Mouse (Mus musculus) embryonic facial prominence, embryonic 14.5 days (tissue): ENCODE measurements around the gene Ankrd2. TPM values are rescaled to one million over a fixed set of nuclear protein-coding genes. Genes with fewer than 3 reads are reported as not detected.

Source experiments
- ATAC-seq: fragments of 200-750 bp; cut with Nextera tagmentation; 2 replicates; pipeline ENCODE4 v1.8.0; 2017; ENCODE audit warnings: low read depth, moderate number of reproducible peaks, moderate TSS enrichment
- DNase-seq: peaks from one replicate; pipeline ENCODE4 v3.0.0-alpha.2; 2015; ENCODE audit warnings: low spot score
- H3K27ac ChIP-seq: fragments of 300-500 bp; sonication (generic); replicated peaks from 2 replicates; pipeline ENCODE4 v1.5.1; 2014; ENCODE audit warnings: low read depth, mild to moderate bottlenecking, low read length, moderate library complexity
- H3K27me3 ChIP-seq: fragments of 300-500 bp; sonication (generic); replicated peaks from 2 replicates; pipeline ENCODE4 v1.6.1; 2014; ENCODE audit warnings: low read length; ENCODE audit not compliant: control insufficient read depth, insufficient read depth
- H3K36me3 ChIP-seq: fragments of 300-500 bp; sonication (generic); 2 replicates; pipeline ENCODE4 v1.6.1; 2014; ENCODE audit warnings: low read length, mixed read lengths; ENCODE audit not compliant: control insufficient read depth, insufficient read depth
- H3K4me1 ChIP-seq: fragments of 300-500 bp; sonication (generic); 2 replicates; pipeline ENCODE4 v1.6.1; 2014; ENCODE audit warnings: antibody characterized with exemption, low read length; ENCODE audit not compliant: control insufficient read depth, insufficient read depth
- H3K4me2 ChIP-seq: fragments of 300-500 bp; sonication (generic); 2 replicates; pipeline ENCODE4 v1.6.1; 2014; ENCODE audit warnings: low read depth, mild to moderate bottlenecking, low read length, moderate library complexity, mixed read lengths
- H3K4me3 ChIP-seq: fragments of 300-500 bp; sonication (generic); 2 replicates; pipeline ENCODE4 v1.5.1; 2014; ENCODE audit warnings: low read depth, mild to moderate bottlenecking, low read length
- H3K9ac ChIP-seq: fragments of 300-500 bp; sonication (generic); 2 replicates; pipeline ENCODE4 v1.6.1; 2014; ENCODE audit warnings: low read depth, mild to moderate bottlenecking, low read length, moderate library complexity, mixed read lengths
- H3K9me3 ChIP-seq: fragments of 300-500 bp; sonication (generic); 2 replicates; pipeline ENCODE4 v1.6.1; 2016; ENCODE audit warnings: low read length; ENCODE audit not compliant: control insufficient read depth
- WGBS: fragments of 180-500 bp; shearing (Covaris S2); extraction: QIAGEN DNeasy Blood & Tissue Kit; methylation state at CpG from one replicate; pipeline ENCODE4 v1.1.7; 2014; 5-methylcytosine and 5-hydroxymethylcytosine counted together
- polyA plus RNA-seq: library from polyadenylated mRNA; unstranded; fragments of >200 nt; fragmentation: Nextera tagmentation; extraction: Ambion mirVana; gene quantifications from 2 replicates; pipeline ENCODE4 v1.2.1, GENCODE M21; 2014

Ankrd2 gene
- 6.6 and 7.8 TPM in 2 replicates for polyA plus RNA-seq

DNA sequence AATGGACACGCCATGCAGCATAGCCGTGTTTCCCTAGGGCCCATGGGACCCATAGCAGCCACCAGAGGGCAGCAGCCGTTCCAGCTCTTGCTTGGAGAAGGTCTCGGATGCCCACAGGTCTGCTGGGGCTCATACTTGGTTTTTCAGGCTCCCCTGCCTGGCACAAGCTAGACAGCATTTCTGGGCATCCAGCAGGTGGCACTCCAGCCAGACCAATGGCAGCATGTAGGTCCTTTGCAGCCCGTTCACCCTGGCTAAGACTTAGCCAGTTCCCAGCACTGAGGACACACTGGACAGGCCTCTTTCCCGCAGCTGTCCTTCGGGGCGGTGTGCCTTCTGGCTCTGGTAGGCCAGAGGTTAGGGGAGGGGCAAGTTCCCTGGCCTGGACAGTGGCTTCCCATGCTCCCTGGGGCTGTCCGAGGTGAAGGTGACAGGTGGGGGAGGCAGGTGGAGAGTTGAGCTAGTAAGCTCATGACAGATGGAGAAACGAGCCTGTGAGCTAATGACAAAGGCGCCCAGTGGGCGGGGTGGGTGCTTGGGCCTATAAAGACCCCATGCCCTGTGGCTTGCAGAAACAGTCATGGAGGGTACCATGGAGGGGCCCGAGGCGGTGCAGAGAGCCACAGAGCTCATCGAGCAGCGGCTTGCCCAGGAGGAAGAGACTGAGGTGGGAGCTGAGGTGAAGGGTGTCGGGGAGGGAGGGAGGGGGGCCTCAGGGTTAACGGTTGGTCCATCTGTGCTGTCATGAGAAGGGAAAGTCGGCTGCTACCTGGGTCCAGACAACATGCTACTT lies at the start of gene Ankrd2:
Gene Ankrd2 (plus strand): TSS at position 545 of the 793 bp plus-strand sequence.
- Histone ChIP-seq H3K4me1 (peaks cover 10% of the 10 kb centered on the region), H3K4me3 (no peak within 1 kb of the TSS), H3K27ac (no peak within 1 kb of the TSS; the same call in 1 of the 2 replicates), H3K9ac (no peak within 1 kb of the TSS), H3K9me3 (no peaks in the 10 kb centered on the region), H3K27me3 (0 out of 2 replicates have a peak, but pooled peaks cover 7% of the 10 kb centered on the region), H3K4me2 (no peak within 1 kb of the TSS), H3K36me3 (peaks cover 12% of the 10 kb centered on the region; the same call in 1 of the 2 replicates)
- DNase-seq (peak; percentile 88), ATAC-seq (peak; percentile 74)
- WGBS: 62% methylated on average over 19 of the region's 19 CpGs

DNA sequence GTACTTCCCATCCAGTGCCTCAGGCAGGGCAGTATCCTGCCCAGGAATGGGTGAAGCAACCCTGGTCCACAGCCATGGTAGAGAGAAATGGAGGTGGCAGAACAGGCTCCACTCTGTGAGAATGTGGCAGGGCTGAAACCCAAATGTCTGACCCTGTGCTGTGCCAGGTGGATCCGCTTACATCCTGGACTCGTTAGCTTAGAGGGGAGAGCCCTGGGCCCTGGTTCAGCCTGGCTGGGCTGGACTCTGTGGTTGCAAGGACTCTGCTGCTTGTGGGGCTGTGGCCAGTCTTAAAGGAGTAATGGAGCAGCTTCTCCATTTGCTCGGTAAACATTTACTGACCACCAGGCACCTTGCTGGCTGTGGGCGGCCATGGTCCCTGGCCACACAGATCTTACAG lies 48.6 kb upstream of the Ankrd2 start:
- Histone ChIP-seq H3K27me3 (no peaks in the 10 kb centered on the region), H3K9me3 (no peaks in the 10 kb centered on the region), H3K4me1 (no peaks in the 10 kb centered on the region; the same call in 1 of the 2 replicates), H3K4me3 (no peak overlapping the region), H3K36me3 (no peaks in the 10 kb centered on the region), H3K9ac (no peak overlapping the region), H3K27ac (no peak overlapping the region), H3K4me2 (no peak overlapping the region)
- WGBS: 82% methylated on average over 4 of the region's 4 CpGs
- ATAC-seq: no peak; the same call in 1 of the 2 replicates
- no peak for DNase-seq

DNA sequence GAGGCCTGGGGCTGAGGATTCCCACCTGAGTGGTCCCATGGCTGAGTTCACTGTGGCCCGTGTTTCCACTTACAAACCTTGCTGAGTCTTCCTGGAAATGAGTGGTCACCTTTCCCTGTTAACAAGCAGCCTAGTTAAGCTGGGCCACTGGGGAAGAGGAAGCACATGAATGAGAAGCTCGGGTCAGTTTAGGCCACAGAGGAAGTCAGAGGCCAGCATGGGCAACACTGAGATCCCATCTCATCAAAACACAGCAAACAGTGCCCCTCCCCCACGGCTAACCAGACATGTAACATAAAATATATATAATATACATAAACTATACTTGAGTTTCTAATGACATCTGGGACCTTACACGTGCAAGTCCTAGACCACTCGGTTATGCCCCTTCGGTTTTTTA lies 46.0 kb upstream of the Ankrd2 start:
- 75% methylated on average over 6 of the region's 6 CpGs for WGBS
- ATAC-seq (no peak), DNase-seq (no peak)
- no peaks in the 10 kb centered on the region for H3K36me3 ChIP-seq
- H3K9me3 ChIP-seq: no peaks in the 10 kb centered on the region
- no peak overlapping the region for H3K4me3 ChIP-seq
- H3K4me1 ChIP-seq: peaks cover 13% of the 10 kb centered on the region
- H3K27ac ChIP-seq: no peak overlapping the region
- H3K9ac ChIP-seq: no peak overlapping the region
- H3K27me3 ChIP-seq: no peaks in the 10 kb centered on the region
- H3K4me2 ChIP-seq: no peak overlapping the region

DNA sequence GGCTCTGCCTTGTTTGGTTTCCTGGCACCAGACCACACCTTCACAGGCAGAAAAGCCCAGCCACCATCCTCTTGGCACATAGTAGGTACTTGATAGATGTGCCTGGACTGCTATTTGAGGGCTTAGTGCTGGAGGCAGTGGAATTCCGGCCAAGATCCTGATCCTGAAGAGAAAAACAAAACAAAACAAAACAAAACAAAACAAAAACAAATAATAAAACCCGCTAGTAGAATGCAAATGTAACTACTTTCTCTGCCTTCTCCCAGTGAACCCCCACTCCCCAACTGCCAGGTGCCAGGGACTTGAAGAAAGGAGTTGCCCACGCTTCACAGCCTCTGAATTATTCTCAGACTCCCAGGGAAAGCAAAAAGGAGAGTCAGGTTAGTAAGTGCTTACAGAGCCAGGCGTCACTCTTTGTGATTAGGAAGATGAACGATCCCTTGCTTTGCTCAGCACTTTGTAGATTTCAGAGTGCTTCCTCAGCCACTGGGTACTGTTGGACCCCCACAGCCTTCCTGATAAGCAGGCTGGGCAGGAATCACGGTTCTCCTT lies 43.8 kb upstream of the Ankrd2 start:
- H3K27me3 ChIP-seq: no peaks in the 10 kb centered on the region
- ATAC-seq (no peak), DNase-seq (no peak)
- no peak overlapping the region for H3K27ac ChIP-seq
- H3K9me3 ChIP-seq: no peaks in the 10 kb centered on the region
- peaks cover 17% of the 10 kb centered on the region for H3K4me1 ChIP-seq
- no peak overlapping the region for H3K4me2 ChIP-seq
- WGBS: 54% methylated on average over 6 of the region's 6 CpGs
- no peaks in the 10 kb centered on the region for H3K36me3 ChIP-seq
- no peak overlapping the region for H3K4me3 ChIP-seq
- no peak overlapping the region for H3K9ac ChIP-seq

DNA sequence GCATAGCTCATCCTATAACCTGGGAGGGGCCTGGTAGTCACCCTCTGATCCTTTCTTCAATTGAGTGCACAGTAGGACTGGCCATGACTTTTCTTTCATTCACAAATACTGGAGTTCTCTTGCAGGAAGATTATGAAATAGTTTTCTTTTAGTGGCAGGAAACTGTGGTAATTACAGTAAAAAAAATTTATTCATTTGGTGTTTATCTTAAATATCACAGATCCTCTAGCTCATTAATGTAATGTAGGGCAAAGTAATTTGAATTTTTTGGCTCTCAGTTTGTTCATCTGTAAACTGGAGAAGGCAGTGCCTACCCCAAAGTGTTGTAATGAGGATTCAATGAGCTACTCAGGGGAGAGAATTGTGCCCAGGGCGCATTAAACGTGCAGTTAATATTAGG lies 42.8 kb upstream of the Ankrd2 start:
- Histone ChIP-seq H3K4me1 (peaks cover 17% of the 10 kb centered on the region), H3K9me3 (no peaks in the 10 kb centered on the region), H3K27me3 (no peaks in the 10 kb centered on the region), H3K4me2 (no peak overlapping the region), H3K9ac (no peak overlapping the region), H3K27ac (peak overlapping the region; percentile 39; the same call in 1 of the 2 replicates), H3K36me3 (no peaks in the 10 kb centered on the region), H3K4me3 (no peak overlapping the region)
- WGBS: 75% methylated on average over 2 of the region's 2 CpGs
- ATAC-seq (no peak), DNase-seq (no peak)

DNA sequence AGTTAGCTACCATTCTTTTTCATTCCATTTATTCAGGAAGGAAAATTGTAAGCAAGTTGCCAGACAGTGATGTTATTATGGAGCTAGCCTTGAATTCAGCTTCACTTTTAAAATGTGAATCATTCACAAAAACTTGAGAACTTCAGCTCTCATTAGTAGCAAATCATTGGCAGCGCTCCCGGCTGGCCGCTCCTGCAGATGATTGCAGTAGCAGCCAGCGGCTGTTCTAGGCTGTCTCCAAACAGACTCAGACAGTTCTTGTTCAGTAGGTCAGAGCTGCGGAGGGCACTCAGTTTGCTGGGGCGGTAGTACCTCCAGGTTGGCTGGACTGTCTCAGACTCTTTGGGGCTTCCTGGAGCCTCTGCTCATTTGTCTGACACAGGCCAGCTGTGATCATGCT lies 42.3 kb upstream of the Ankrd2 start:
- no peaks in the 10 kb centered on the region for H3K27me3 ChIP-seq
- H3K27ac ChIP-seq: peak overlapping the region; percentile 39; the same call in 1 of the 2 replicates
- ATAC-seq (peak; percentile 51; the same call in 1 of the 2 replicates), DNase-seq (peak; percentile 91)
- WGBS: 34% methylated on average over 6 of the region's 6 CpGs
- H3K4me1 ChIP-seq: peaks cover 17% of the 10 kb centered on the region
- no peak overlapping the region for H3K4me2 ChIP-seq
- no peak overlapping the region for H3K9ac ChIP-seq
- no peak overlapping the region for H3K4me3 ChIP-seq
- H3K36me3 ChIP-seq: no peaks in the 10 kb centered on the region
- H3K9me3 ChIP-seq: no peaks in the 10 kb centered on the region

DNA sequence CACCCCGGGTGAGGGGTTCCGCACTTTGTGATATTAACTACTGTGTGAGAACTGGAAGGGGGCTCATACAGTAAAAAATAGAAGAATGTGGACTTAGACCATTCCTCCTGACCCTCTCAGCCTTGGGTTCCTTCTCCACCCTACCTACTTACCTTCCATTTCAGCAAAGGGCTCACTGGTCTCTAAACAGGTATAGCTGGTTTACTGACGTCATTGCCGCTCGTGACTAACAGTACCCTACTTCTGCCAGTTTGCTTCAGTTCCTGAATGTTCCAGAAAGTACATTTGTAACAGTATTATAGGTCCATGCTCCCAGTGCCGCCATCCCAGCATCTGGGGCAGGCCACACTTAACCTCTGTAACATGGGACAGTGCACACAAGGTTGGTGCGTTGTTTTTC lies 41.8 kb upstream of the Ankrd2 start:
- DNase-seq (no peak), ATAC-seq (no peak)
- Histone ChIP-seq H3K4me2 (no peak overlapping the region), H3K27ac (0 out of 2 replicates have a peak overlapping the region, but pooled peaks have one; percentile 10), H3K4me1 (peaks cover 21% of the 10 kb centered on the region), H3K9me3 (no peaks in the 10 kb centered on the region), H3K4me3 (no peak overlapping the region), H3K36me3 (no peaks in the 10 kb centered on the region), H3K9ac (no peak overlapping the region), H3K27me3 (no peaks in the 10 kb centered on the region)
- 88% methylated on average over 7 of the region's 7 CpGs for WGBS

DNA sequence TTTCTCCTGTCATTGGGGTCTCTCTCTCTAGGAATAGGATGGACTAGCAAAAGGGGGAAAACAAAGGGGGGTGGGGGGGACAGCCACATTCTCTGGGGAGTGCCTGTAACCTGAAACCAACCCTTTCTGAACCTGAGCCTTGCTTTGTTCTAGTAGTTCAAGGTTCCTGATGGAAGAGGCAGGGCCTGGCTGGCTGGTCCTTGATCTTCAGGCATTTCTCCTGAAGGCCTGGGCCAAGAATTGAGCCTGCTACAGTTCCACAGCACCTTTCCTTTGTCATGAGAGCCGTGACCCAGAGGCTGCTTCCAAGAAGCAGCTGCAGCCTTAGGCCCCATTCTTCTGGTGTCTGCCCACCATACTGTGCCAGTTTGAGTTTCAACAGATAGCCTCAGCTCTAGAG lies 40.3 kb upstream of the Ankrd2 start:
- no peak overlapping the region for H3K27ac ChIP-seq
- no peak for ATAC-seq
- WGBS: 43% methylated on average over 1 of the region's 1 CpGs

More for the DNA sequence above, 40.3 kb upstream of the Ankrd2 start:
- Histone ChIP-seq H3K9ac (no peak overlapping the region), H3K9me3 (no peaks in the 10 kb centered on the region), H3K27me3 (no peaks in the 10 kb centered on the region), H3K36me3 (no peaks in the 10 kb centered on the region), H3K4me2 (no peak overlapping the region), H3K4me3 (no peak overlapping the region), H3K4me1 (peaks cover 32% of the 10 kb centered on the region)
- DNase-seq: no peak
